Mouse (Mus musculus) myocyte (in vitro differentiated cells): ENCODE data around the gene Zfyve26. TPM values are rescaled to one million over a fixed set of nuclear protein-coding genes. Genes with fewer than 3 reads are reported as not detected.
"Not testable (repeated sequence)": the region's sequence is repeated elsewhere in the genome, so short reads cannot be mapped to it uniquely, and the experiment has no call there.

Source experiments
- H3K27me3 ChIP-seq: one replicate; pipeline ENCODE4 v1.6.1; 2011; ENCODE audit not compliant: control insufficient read depth, insufficient read depth, insufficient read length
- H3K36me3 ChIP-seq: one replicate; pipeline ENCODE4 v1.6.1; 2011; ENCODE audit not compliant: control insufficient read depth, insufficient read depth
- H3K4me2 ChIP-seq: one replicate; pipeline ENCODE4 v1.6.1; 2011; ENCODE audit warnings: low read depth, control low read depth
- H3K4me3 ChIP-seq: one replicate; pipeline ENCODE4 v1.5.1; 2011; ENCODE audit warnings: mild to moderate bottlenecking, control low read depth, moderate library complexity
- H3K79me2 ChIP-seq: one replicate; pipeline ENCODE4 v1.6.1; 2011; ENCODE audit not compliant: control insufficient read depth, insufficient read depth
- H3ac ChIP-seq: one replicate; pipeline ENCODE4 v1.6.1; 2011; ENCODE audit not compliant: control insufficient read depth, insufficient read length
- CEBPB ChIP-seq: IDR thresholded peaks from 2 replicates; pipeline ENCODE4 v1.6.1; 2011; ENCODE audit warnings: mild to moderate bottlenecking, moderate library complexity; ENCODE audit not compliant: poor library complexity, insufficient read depth, severe bottlenecking
- E2F4 ChIP-seq: IDR thresholded peaks from one replicate; pipeline ENCODE4 v1.6.1; 2011; ENCODE audit warnings: mild to moderate bottlenecking, control low read depth, moderate library complexity; ENCODE audit not compliant: insufficient read depth
- MAX ChIP-seq: IDR thresholded peaks from one replicate; pipeline ENCODE4 v1.6.1; 2011; ENCODE audit warnings: low read depth, mild to moderate bottlenecking, control low read depth
- MYOD1 ChIP-seq, 3 experiments: IDR thresholded peaks; one replicate each; pipeline ENCODE4 v1.6.1; 2011; ENCODE audit warnings: control low read depth in 2 of 3, low read depth in 2 of 3, mild to moderate bottlenecking in 2 of 3, moderate library complexity in 1 of 3; ENCODE audit not compliant: insufficient read length in 2 of 3, control insufficient read depth in 1 of 3
- MYOG ChIP-seq, 3 experiments: IDR thresholded peaks; one replicate each; pipeline ENCODE4 v1.6.1; 2011; ENCODE audit warnings: control low read depth in 2 of 3, low read depth in 2 of 3, mild to moderate bottlenecking in 2 of 3; ENCODE audit not compliant: insufficient read length in 2 of 3, control insufficient read depth in 1 of 3, insufficient read depth in 1 of 3
- POLR2A ChIP-seq: IDR thresholded peaks from one replicate; pipeline ENCODE4 v1.6.1; 2011; ENCODE audit warnings: low read depth, mild to moderate bottlenecking, control low read depth, moderate library complexity; ENCODE audit not compliant: insufficient read length
- POLR2AphosphoS2 ChIP-seq: IDR thresholded peaks from one replicate; pipeline ENCODE4 v1.6.1; 2011; ENCODE audit warnings: low read depth, control low read depth; ENCODE audit not compliant: insufficient read length
- REST ChIP-seq: IDR thresholded peaks from one replicate; pipeline ENCODE4 v1.6.1; 2011; ENCODE audit warnings: mild to moderate bottlenecking, control low read depth, moderate library complexity; ENCODE audit not compliant: insufficient read depth, insufficient read length
- SRF ChIP-seq: IDR thresholded peaks from one replicate; pipeline ENCODE4 v1.6.1; 2011; ENCODE audit warnings: low read depth; ENCODE audit not compliant: control insufficient read depth, insufficient read length
- TCF12 ChIP-seq: IDR thresholded peaks from one replicate; pipeline ENCODE4 v1.6.1; 2011; ENCODE audit warnings: mild to moderate bottlenecking, control low read depth; ENCODE audit not compliant: poor library complexity, insufficient read depth, severe bottlenecking
- TCF3 ChIP-seq: IDR thresholded peaks from one replicate; pipeline ENCODE4 v1.6.1; 2011; ENCODE audit warnings: low read depth, control low read depth; ENCODE audit not compliant: insufficient read length
- USF1 ChIP-seq: IDR thresholded peaks from one replicate; pipeline ENCODE4 v1.6.1; 2011; ENCODE audit warnings: low read depth, mild to moderate bottlenecking, control low read depth, moderate library complexity
- polyA plus RNA-seq: library from polyadenylated mRNA; unstranded; fragments of >200 nt; fragmentation: generic; extraction: Trizol; gene quantifications from one replicate; pipeline ENCODE4 v1.2.1, GENCODE M21; 2012; ENCODE audit warnings: missing spikeins

Gene Zfyve26
- polyA plus RNA-seq, 1 experiment: 9.9 TPM

DNA sequence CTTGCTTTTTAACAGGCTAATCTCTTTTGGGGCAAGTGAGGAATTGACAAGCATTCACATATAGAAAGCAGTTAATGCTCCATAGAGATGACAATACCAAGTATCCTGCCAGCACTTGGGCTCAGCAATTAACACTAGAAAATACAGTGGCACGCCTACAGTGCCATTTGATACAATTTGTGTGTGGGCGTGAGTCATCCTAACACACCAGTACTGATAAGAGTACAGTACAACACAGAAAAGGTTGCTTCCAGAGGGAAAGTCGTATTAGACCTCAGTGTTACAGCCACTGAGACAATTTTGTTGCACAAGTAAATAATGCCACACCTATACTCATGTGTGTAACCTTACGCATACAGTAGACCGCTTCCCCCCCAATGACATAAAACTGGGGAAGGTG is 99.0 kb downstream of the Zfyve26 start:
- Histone ChIP-seq H3K4me2 (no peak overlapping the region), H3K36me3 (no peaks in the 10 kb centered on the region), H3K79me2 (no peaks in the 10 kb centered on the region), H3K27me3 (no peaks in the 10 kb centered on the region), H3ac (no peak overlapping the region), H3K4me3 (no peak overlapping the region)
- TF ChIP-seq USF1: no peak
- TF ChIP-seq SRF: no peak
- no peak for TF ChIP-seq CEBPB
- TF ChIP-seq MYOD1 (IDR thresholded peaks at IDR 0.05; ENCODE audit: control insufficient read depth in 1 of 3, insufficient read length in 2 of 3, low read depth in 2 of 3): no peak
- TF ChIP-seq POLR2AphosphoS2: no peak
- no peak for TF ChIP-seq TCF12
- no peak for TF ChIP-seq MYOG (IDR thresholded peaks at IDR 0.05; ENCODE audit: control insufficient read depth in 1 of 3, insufficient read depth in 1 of 3, insufficient read length in 2 of 3, low read depth in 2 of 3)
- no peak for TF ChIP-seq TCF3
- TF ChIP-seq MAX: no peak
- no peak for TF ChIP-seq POLR2A
- TF ChIP-seq REST: no peak
- TF ChIP-seq E2F4: no peak

DNA sequence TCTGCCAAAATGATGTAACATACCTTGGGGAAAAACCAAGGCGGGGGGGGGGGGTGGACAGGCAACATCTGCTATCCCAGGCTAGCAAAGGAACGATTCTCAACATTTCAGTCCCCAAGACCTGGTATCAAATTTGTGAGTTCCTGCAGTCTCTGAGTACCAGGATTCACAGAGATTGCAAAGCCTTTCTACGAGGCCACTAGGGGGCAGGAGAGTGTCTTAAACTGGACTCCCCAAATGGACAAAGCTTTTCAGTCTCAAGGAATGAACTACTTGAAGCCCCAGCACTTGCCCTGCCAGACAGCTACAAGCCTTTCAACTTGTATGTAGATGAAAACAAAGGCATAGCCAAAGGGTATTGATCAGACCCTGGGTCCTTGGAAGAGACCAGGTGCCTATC is 102.7 kb downstream of the Zfyve26 start:
- H3K4me3 ChIP-seq: no peak overlapping the region
- H3K79me2 ChIP-seq: peaks cover 25% of the 10 kb centered on the region
- H3K4me2 ChIP-seq: no peak overlapping the region
- H3ac ChIP-seq: no peak overlapping the region
- TF ChIP-seq TCF12 (no peak), MAX (no peak), TCF3 (no peak), REST (no peak), E2F4 (no peak), SRF (no peak), POLR2A (no peak), MYOD1 (IDR thresholded peaks at IDR 0.05; ENCODE audit: control insufficient read depth in 1 of 3, insufficient read length in 2 of 3, low read depth in 2 of 3) (no peak), CEBPB (no peak), MYOG (IDR thresholded peaks at IDR 0.05; ENCODE audit: control insufficient read depth in 1 of 3, insufficient read depth in 1 of 3, insufficient read length in 2 of 3, low read depth in 2 of 3) (no peak)
- H3K36me3 ChIP-seq: no peaks in the 10 kb centered on the region
- H3K27me3 ChIP-seq: no peaks in the 10 kb centered on the region

DNA sequence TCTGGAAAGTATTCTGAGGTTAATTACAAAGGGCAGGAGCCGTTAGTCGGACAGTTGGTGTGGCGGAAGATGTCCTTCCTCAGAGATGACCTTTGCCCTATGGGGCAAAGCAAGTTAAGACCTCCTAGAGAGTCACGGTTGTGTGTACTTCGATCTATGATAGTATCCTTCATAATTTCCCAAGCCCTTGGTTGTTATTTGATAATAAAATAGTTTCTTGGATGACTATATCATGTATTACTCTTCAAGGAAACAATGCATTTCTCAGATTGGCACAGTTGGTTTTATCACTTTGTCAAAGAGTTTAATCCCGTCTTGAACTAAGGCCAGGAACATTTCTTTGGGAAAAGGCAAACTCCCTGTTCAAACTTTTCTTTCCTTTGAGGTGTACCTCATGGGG is 103.9 kb downstream of the Zfyve26 start, which contains the start of gene Rdh11:
Rdh11 (minus strand) TSS at position 101 of the 400 bp plus-strand sequence.
- H3ac ChIP-seq: peak within 1 kb of the TSS; percentile 38
- peaks cover 9% of the 10 kb centered on the region for H3K36me3 ChIP-seq
- H3K79me2 ChIP-seq: peaks cover 28% of the 10 kb centered on the region
- H3K4me2 ChIP-seq: peak within 1 kb of the TSS; percentile 85
- H3K4me3 ChIP-seq: peak within 1 kb of the TSS; percentile 63
- H3K27me3 ChIP-seq: no peaks in the 10 kb centered on the region
- no peak for TF ChIP-seq TCF12
- TF ChIP-seq MAX: no peak
- no peak for TF ChIP-seq USF1
- no peak for TF ChIP-seq TCF3
- no peak for TF ChIP-seq MYOG (IDR thresholded peaks at IDR 0.05; ENCODE audit: control insufficient read depth in 1 of 3, insufficient read depth in 1 of 3, insufficient read length in 2 of 3, low read depth in 2 of 3)
- no peak for TF ChIP-seq E2F4
- no peak for TF ChIP-seq CEBPB
- TF ChIP-seq REST: no peak
- TF ChIP-seq SRF: no peak
- no peak for TF ChIP-seq POLR2A
- TF ChIP-seq MYOD1 (IDR thresholded peaks at IDR 0.05; ENCODE audit: control insufficient read depth in 1 of 3, insufficient read length in 2 of 3, low read depth in 2 of 3): no peak
- no peak for TF ChIP-seq POLR2AphosphoS2

DNA sequence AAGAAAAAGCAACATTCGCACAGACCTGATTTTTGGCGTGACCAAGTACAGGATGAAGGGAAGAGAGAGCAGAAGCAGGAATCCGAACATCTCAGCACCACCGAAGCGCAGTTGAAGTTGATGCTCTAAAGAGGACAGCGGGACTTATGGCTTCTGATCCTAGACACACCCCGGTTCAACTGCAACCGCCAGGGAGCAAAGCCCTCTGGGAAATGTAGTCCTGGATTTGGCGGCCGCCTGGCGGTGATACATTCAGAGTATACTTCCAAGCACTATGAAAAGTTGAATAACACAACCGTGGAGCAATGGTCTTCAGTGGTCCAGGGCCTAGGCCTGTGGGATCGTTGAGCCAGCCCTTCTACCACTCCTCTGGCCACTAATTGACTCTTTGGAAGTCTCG is 104.4 kb downstream of the Zfyve26 start:
- Histone ChIP-seq H3K36me3 (peaks cover 14% of the 10 kb centered on the region), H3K27me3 (no peaks in the 10 kb centered on the region), H3K4me3 (peak overlapping the region; percentile 63), H3ac (peak overlapping the region; percentile 38), H3K4me2 (peak overlapping the region; percentile 85), H3K79me2 (peaks cover 28% of the 10 kb centered on the region)
- TF ChIP-seq POLR2A: peak; percentile 58
- TF ChIP-seq POLR2AphosphoS2: peak; percentile 46
- no peak for TF ChIP-seq REST

DNA sequence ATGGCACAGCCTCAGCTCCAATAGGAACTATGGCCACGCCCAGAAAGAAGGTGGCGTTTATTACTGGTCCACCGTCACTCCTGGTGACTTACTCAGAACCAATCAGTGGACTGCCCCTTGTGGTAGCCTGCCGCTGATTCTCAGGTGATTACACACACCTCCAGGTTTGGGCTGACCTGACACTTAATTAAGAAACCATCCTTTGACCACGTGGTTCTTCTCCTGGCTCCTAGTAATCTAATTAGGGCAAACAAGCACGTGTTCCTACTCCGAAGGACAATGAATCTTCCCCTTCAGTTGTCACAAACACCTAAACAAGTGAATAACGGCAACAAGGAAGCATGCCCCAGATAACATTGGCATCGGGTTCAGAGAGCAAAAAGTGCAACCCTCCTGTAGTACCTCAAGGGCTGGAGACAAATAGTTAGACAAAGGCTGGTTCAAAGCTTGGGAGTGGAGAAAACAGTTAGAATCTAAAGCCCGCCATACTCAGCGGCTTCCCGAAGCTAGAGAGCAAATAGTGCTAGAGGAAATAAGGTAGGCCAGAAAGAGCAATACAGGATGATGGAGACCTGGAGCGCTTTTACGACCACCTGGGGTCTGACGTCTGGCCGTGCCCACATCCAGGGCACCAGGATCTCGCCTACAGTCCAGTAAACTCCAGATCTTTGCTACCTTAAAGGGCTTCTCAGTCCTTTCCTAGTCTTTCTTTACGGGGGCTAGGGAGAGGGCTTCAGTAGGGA is 105.0 kb downstream of the Zfyve26 start:
- peak overlapping the region; percentile 63 for H3K4me3 ChIP-seq
- peak overlapping the region; percentile 85 for H3K4me2 ChIP-seq
- TF ChIP-seq CEBPB: no peak
- no peak for TF ChIP-seq MYOG (IDR thresholded peaks at IDR 0.05; ENCODE audit: control insufficient read depth in 1 of 3, insufficient read depth in 1 of 3, insufficient read length in 2 of 3, low read depth in 2 of 3)
- peak; percentile 18 for TF ChIP-seq USF1
- H3ac ChIP-seq: peak overlapping the region; percentile 38
- no peaks in the 10 kb centered on the region for H3K27me3 ChIP-seq
- H3K36me3 ChIP-seq: peaks cover 20% of the 10 kb centered on the region
- H3K79me2 ChIP-seq: peaks cover 28% of the 10 kb centered on the region

DNA sequence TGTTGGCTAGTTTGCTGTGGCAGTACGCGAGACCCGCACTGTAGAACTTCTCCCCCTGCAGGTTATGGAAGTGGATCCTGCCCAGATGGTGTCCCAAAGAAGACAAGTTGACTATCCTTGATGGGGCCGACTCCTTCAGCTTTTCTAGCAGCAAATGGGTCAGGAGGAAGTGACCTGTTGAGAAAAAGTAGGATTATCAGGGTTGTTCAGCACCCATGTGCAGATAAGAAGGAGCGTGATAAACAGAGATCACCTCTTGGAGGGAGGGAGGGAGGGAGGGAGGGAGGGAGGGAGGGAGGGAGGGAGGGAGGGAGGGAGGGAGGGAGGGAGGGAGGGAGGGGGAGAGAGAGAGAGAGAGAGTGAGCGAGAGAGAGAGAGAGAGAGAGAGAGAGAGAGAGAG is 110.9 kb downstream of the Zfyve26 start:
- H3K27me3 ChIP-seq, H3K4me2 ChIP-seq, H3K4me3 ChIP-seq, H3ac ChIP-seq: not testable (repeated sequence)
- Histone ChIP-seq H3K36me3 (peaks cover 54% of the 10 kb centered on the region), H3K79me2 (peaks cover 17% of the 10 kb centered on the region)
